Mouse (Mus musculus) megakaryocyte, embryonic 14.5 days (primary cell): ENCODE data around the gene Slc22a5.

Experiments used
- FLI1 ChIP-seq: IDR thresholded peaks from 2 replicates; pipeline ENCODE4 v1.6.1; 2012; ENCODE audit warnings: low read length, inconsistent platforms, mixed read lengths
- GATA1 ChIP-seq: IDR thresholded peaks from 3 replicates; pipeline ENCODE4 v1.6.1; 2012; ENCODE audit warnings: mixed read lengths, low read length, inconsistent platforms, borderline replicate concordance

DNA sequence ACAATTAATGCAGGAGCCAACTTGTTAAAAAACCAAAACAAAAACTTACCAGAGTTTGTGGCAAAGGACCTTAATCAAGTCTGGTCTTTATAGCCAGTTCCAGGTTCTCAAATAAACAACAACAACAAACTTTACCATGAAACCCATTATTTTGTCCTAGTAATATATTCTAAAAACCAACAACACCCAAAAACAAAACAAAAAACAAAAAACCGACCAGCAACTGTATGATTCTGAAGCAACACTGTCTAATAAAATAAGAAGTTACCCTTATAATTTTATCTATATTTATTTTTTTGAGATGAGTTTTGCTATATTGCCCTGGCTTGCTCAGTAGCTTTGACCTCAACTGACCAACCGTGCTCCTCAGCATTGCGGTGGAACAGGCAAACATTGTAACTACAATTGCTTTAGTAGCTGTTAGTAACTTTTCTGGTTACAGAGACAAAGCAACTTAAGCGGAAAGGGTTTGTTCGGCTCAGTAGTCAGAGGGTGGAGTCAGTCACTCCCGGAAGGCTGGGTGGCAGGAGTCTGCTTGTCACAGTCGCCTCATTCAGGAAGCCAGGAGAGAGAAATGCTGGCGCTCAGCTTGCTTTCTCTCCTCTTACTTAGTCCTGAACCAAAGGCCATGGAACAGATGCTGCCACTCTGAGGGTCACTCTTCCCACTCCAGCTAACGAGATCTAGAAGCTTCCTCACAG, 1.4 kb upstream of the Slc22a5 start:
- TF ChIP-seq GATA1 (no peak), FLI1 (no peak)
